Mouse (Mus musculus): Measurements from ENCODE around the gene Nav2.

The Nav2 gene

DNA sequence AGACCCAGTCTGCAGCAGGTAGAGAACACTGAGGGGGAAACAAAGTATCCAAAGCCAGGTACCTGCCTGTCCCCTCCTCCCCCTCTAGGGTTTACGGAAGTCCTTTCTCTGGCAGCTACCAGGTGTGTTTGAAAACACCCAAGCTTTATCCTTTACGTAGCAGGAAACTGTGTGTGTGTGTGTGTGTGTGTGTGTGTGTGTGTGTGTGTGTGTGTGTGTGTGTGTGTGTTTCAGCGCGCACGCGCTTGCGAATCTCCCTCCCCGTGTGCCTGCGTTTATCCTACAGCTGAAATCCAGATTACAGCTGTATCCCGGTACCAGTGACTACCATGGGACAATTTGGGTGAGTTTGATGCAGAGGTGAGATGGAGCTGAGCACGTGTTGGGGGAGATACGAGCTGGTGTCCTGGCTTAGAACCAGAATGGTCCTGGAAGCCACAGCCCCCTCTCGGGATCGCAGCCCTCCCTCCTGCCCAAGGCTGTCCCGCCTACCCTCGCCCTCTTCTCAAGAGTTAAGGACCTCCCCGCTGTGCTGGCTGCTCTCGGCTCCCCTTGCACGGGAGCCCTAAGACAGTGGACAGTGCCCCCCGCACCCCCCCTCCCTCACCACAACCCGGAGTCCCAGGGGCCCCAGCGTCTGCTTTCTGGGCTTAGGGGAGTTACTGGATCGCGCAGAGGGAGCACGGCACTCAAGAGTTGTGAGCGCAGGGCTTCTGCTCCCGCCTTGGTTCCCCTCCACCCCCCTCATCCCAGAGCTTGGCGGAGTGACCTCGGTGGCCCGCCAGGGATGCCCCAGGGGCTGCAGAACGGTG lies 395.3 kb downstream of the Nav2 start:
- no peak for DNase-seq

- no peak for DNase-seq
These were observed 399.2 kb downstream of the Nav2 start for GRCm38 (mm10) chr7:49307717-49308116.

DNA sequence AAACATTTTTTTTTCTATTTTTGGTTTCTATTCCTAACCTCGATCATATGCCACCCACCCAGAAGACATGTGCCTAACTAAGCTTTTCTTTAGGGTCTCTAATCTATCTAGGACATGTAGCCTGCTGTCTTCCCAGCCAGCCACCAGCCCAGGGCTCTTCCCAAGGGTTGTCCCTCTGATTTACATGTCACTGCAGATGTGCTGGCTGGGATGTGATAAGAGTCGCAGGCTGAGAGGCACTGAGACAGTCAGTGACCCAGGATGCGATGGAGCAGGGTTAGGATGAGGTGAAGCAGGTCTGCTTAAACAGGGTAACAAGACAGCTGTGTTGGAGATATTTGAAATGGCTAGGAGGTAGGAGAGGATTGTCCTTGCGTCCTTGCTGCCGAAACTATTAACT lies 401.2 kb downstream of the Nav2 start:
- DNase-seq, result no peak

GRCm38 (mm10) chr7:49313945-49314344 lies 405.4 kb downstream of the Nav2 start:
- peak; percentile 3 for DNase-seq

- DNase-seq, result peak; percentile 1
These were observed 406.5 kb downstream of the Nav2 start for GRCm38 (mm10) chr7:49315033-49315432.

GRCm38 (mm10) chr7:49316600-49316999 lies 408.1 kb downstream of the Nav2 start:
- DNase-seq, result peak; percentile 1

DNA sequence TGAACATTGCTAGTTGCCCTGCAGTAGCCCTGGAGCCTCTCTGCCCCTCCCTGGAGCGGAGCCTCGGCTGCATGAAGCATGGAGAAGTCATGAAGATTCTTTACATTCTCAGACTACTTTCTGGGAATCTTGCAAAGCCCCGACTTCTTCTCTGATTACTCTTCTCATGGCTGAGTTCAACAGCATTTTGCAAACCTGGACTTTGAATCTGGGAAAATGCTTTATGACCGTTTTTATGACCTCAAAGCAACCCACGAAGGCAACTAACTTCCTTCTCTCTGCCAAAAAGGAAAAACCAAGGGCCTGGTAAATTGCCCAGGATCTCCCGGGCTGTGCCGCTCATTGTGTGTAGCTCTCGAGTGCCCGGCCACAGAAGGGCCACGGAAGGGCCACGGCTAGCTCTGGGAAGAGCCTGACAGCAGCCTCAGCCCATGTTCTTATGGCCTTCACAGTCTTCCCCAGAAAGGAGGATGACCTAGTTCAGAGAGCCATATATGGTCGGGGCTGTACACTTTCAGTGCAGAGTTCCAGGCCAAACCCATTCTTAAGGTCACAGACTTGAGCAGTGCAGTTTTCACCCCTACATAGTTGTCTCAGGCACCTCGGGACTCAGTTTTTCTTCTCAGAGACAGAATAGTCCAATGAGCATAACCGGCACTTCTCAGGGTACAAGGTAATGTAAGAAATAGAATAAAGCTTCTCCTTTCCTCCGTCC lies 409.8 kb downstream of the Nav2 start:
- peak; percentile 4 for DNase-seq

DNA sequence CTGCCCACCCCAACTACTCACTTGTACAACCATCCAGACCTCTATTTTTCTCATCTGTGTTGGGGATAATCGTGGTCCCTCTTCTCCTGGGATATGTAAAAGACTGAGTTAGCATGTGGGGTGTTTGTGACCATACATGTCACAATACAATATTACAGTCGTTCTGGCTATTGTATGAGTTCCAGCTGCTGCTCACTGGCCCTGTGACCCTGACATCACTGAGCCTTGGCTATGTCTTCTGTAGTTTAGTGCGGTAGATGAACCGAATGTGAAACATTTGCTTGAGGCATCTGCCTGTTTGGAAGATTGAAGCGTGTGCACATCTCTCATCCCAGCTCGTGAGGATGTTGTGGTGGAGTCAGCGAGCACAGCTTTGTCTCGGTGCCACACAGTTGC lies 410.4 kb downstream of the Nav2 start:
- DNase-seq, result no peak

DNA sequence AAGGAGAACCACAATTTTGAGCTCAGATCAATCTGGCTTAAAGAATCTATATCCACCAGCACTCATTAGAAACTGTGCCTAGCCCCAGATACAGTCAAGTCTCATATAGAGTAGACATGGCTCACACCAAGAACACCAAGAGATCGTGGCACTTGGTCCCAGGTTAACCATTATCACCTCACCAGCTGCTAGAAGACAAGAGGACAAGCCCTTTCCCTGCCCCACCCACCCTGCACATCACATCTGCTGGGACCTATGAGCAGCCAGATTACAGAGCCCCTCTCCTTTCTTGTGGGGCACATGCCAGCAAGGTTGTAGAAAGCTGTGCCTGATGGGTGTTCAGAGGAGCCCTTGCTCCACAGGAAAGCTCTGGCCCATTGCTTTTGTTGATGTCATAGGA lies 411.5 kb downstream of the Nav2 start:
- no peak for DNase-seq

- peak; percentile 12 for DNase-seq
These were observed 412.6 kb downstream of the Nav2 start for GRCm38 (mm10) chr7:49321124-49321531.

DNA sequence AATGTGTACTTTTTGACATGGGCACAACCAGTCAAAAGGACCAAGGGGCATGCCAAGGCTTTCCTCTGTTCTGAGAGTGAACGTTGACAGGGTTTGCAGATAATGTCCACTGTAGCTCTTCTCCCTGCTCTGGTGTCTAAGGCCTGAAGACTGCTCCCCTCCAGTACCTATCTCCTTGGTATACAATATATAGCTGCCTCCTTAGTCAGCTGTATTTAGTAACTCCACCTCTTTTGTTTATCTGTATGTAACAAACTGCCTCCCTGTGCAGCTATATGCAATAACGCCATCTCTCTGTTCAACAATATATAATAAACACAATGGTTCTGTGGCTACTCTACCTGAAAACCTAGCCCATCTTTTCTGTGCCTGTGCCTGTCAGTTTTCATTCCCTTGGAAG lies 413.7 kb downstream of the Nav2 start:
- DNase-seq, result no peak

DNA sequence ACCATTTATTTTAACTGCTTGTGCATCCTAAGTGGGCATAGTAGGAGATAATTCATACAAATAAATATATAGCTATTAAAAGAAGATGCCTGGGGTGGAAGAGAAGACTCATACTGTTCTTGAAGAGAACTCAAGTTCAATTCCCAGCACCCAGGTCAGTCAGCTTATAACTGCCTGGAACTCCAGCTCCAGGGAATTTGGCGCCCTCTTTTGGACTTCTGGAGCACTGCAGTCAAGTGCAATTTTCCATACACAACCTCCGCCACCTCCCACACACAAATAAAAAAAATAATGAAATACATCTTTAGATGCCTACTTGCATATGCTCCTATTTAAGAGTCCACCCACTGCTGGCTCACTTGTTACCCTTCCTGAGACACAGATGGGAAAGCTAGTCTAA lies 416.1 kb downstream of the Nav2 start:
- peak; percentile 5 for DNase-seq

DNA sequence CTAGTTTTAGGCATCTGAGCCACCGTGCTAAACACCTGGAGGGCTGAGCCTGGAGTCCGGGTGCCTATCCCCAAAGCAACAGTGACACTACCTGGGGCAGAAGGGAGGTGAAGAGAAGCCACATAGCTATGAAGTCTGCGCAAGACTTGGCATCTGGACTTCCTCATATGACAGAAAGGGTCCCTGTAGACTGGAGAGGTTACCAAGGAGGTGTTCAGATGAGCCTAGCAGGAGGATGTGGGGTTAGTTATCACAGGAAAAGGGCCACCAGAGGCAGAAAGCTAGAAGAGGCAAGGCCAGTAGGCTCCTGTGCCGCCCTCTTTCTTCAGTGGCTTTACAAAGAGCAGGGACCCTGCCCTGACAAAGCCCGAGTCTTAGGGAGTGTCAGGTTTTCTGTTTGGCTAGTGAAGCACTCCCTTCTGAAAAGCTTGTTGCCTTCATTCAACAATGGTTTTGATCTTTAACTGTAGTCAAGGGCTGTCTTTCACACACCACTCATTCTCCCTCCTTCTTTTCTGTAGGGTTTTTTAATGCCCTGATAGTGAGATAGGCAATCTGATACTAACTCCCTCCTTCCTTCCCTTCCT lies 417.7 kb downstream of the Nav2 start:
- DNase-seq, result peak; percentile 1

GRCm38 (mm10) chr7:49326967-49327742 lies 418.6 kb downstream of the Nav2 start:
- no peak for DNase-seq

DNA sequence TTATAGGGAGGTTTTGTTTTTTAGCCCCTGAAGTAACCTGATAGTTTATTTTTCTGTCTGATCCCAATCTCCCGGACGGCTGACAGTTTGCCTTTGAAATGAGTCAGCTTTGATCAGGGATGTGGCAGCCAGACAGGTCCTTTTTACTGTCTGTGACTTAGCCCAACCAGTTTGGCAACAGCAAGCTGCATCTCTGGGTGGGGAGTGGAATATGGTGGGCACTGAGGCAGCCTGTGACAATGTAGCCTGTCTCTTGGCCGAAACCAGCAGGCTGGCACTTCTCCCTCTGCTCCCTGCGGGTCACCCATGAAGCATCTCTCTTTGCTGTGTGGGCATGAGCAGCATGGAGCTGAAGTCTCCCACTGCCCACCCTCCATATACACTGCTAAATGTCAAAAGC lies 421.7 kb downstream of the Nav2 start:
- DNase-seq, result peak; percentile 1

GRCm38 (mm10) chr7:49331939-49332338 lies 423.4 kb downstream of the Nav2 start:
- peak; percentile 2 for DNase-seq

DNA sequence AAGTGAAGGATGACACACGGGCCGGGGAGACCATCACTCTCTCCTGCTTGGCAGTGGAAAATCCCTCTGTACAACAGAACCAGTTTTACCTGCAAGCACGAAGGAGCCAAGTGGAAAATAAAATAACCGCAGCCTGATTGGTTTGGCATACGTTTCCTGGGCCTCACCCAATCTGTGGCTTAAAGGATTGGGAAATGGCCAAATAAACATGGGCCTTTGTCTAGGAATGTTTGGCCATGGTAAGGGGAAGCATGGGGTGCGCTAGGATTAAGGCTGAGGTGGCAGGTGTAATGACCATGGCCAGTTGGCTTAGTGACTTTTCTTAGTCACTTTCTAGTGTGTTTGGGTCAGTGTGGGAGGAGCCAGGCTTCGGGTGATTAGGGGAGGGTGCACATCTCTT lies 424.1 kb downstream of the Nav2 start:
- DNase-seq, result no peak

DNA sequence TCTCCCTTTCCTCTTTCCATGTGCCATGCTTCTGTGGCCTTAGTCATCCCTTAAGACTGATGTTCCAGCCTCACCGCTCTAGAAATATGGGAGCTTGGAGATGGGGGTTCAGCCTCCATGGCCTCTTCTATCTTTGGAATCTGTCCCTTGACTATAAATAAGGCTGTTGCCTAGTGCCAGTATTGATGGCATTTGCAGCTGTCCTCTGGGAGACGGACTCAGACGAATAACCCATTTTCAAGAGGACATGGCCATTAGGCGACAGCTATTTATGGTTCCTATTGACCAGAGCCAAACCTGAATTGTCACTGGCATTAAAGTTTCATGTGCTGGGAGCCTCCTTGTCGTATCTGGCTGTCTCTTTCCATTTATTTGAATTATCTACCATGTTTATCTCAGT lies 425.6 kb downstream of the Nav2 start:
- DNase-seq, result no peak

DNA sequence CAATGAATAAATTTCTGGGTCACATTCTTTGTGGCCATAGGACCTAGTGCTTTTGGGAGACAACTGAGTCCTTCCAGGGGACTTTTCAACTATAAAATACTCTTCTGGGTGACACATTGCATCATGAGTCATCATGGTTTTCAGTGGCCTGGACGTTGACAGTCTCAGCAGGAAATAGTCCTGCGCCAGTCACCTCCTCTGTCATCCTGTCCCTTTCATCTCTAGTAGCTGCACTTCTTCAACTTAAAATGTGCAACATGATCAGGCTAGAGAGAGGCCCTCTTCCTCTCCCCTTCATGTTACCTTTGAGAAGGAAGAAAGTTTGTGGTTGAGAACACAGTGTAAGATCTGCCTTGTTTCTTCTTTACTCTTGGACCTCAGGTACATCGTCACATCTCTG lies 426.5 kb downstream of the Nav2 start:
- no peak for DNase-seq

GRCm38 (mm10) chr7:49336725-49337124 lies 428.2 kb downstream of the Nav2 start:
- no peak for DNase-seq

- no peak for DNase-seq
These were observed 429.2 kb downstream of the Nav2 start for GRCm38 (mm10) chr7:49337710-49338109.

GRCm38 (mm10) chr7:49339953-49340352 lies 431.4 kb downstream of the Nav2 start:
- no peak for DNase-seq

Data from right cerebral cortex, postnatal 14 days (tissue).